Mouse (Mus musculus): Measurements from ENCODE around the gene Slc38a6.

The Slc38a6 gene

DNA sequence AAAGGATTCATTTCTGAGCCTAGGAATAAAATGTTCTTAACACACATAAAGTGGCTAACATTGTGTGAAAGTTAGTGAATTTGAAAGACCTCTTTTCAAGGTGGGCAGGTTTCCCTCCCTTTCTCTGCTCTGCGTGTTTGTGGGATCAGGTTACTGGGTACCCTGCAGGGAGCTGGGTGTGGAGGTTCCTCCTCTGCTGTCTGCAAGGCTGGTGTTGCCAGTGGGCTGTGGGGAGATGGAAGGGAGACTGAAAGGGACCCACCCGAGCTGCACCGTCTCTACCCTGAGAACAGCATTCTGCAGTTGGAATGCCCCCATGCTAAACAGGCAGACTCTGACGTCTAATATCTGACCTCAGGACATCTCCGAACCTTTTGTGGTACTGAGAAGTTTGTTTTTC, 70.7 kb downstream of the Slc38a6 start:
- DNase-seq (ENCODE audit: low spot score): no peak

DNA sequence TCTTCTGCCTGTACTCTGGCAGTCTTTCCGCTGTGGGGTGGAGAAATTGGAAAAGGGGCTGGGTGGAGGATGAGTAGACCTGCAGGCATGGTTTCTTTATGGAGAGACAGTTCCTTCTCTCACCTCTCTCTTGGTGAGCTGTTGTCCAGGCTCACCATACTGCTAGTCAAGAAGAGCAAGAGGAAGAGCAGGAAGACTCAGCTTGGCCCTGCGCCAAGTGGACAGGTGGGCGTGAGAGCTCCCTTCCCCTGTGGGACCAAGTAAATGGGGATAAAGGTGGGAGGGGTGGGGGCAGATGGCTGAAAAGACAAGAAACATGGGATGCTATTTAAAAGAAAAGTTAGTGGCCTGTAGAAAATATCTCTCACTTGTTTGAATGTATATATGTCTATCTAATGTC, 71.2 kb downstream of the Slc38a6 start:
- DNase-seq (ENCODE audit: low spot score): no peak

- peak; percentile 69 for DNase-seq (ENCODE audit: low spot score)
Observed at GRCm38 (mm10) chr12:73358640-73359039, 72.1 kb downstream of the Slc38a6 start.

DNA sequence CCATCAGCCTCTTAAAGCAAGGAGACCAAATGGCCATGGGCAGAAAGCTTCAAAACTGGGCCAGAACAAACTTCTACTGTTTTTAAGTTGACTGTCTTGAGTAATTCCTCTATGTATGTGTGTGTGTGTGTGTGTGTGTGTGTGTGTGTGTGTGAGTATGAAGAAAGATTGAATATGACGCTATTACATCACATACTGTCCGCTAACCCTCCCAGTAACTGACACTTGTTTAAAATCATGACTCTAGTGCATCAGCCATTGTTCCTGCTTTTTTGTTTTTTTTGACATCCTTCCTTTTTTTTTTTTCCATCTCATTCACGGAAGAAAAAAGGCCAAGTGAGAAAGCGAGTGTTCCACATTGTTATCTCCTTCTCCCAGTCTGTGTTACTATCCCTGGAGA, 72.9 kb downstream of the Slc38a6 start:
- DNase-seq (ENCODE audit: low spot score): no peak

- DNase-seq (ENCODE audit: low spot score): no peak
Observed at GRCm38 (mm10) chr12:73361201-73361600, 74.6 kb downstream of the Slc38a6 start.

DNA sequence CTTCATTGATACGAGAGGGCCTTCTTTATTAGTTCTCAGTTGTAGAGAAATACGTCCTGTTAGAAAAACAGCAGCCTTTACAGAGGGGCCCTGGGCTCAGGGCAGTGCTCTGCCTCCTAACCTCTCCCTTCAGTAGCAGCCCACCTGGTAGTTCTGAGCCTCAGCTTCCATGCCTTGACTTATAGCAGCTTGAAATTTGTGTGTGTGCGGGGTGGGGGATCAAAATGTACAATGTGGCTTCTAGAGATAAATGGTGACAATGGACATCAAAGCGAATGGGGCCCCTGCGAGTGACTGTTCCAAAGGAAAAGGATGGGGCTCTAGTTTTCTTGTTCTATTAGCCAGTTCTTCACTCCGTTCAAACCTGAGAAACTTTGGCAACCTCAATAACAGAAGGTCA, 76.8 kb downstream of the Slc38a6 start:
- no peak for DNase-seq (ENCODE audit: low spot score)

DNA sequence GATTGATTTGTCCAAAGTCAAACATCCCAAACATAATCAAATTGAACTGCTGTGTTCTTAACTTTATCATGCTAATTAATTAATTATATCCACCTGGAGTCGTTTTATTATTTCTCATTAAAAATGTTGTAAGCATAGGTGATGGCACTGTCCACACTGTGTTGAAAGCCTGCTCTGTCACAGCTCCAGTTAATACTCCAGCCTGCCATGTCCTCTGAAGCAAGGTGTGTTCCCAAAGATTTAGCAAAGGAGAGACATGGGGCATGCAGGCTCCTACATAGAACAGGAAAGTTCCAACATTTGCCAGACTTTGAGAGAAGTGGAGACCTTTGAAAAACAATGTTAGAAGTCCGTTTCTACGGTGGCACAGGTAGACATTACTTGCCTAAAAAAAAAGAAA, 77.4 kb downstream of the Slc38a6 start:
- DNase-seq (ENCODE audit: low spot score): no peak

DNA sequence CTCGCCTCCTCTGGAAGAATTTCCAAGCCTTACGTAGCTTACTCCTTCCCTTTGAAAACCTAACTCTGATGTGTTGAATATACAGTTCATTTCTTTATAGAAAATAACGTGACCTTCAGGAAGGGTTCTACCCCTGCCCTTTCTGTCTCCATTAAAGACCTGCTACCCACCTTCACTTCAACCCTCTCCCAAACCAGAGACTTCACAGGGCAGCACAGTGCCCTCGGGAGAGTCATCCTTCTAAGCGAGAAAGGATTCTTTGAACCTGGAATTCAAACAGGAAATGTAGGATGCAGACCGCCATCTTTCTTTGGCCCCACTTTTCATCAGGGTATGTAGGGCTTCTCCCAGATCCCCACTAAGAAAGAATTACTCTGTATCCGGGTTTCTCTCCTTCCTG, 80.0 kb downstream of the Slc38a6 start:
- no peak for DNase-seq (ENCODE audit: low spot score)

GRCm38 (mm10) chr12:73367460-73368079, 81.0 kb downstream of the Slc38a6 start:
- DNase-seq (ENCODE audit: low spot score): peak; percentile 20

GRCm38 (mm10) chr12:73368868-73369608, 82.5 kb downstream of the Slc38a6 start:
- DNase-seq (ENCODE audit: low spot score): no peak

DNA sequence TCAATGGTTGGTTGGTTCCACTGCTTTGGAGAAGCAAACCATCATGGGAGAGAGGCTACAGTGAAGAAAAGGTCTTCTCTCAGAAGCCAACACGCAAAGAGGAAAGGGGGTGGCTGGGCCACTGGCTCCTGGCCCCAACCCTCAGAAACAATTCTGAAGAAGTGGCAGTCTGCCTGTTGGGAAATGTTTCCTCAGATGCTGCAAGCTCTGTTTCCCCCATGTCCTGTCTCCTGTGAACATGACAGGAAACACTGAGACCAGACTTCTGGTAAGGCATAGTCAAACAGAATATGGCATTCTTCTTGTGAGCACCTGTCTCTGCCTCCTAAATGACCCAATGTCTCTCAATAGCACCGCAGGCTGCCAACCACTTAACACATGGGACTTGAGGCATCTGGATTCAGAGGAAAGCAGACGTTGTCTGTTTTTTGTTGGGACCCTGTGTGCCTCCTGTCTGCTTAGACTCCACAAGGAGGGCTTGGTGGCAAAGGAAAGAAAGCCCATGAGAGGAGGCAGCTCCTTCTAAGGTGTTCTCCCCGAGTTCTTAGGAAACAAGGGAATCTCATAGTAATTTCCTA, 83.9 kb downstream of the Slc38a6 start:
- DNase-seq (ENCODE audit: low spot score): peak; percentile 28

- peak; percentile 86 for DNase-seq (ENCODE audit: low spot score)
Observed at GRCm38 (mm10) chr12:73371132-73371531, 84.6 kb downstream of the Slc38a6 start.

DNA sequence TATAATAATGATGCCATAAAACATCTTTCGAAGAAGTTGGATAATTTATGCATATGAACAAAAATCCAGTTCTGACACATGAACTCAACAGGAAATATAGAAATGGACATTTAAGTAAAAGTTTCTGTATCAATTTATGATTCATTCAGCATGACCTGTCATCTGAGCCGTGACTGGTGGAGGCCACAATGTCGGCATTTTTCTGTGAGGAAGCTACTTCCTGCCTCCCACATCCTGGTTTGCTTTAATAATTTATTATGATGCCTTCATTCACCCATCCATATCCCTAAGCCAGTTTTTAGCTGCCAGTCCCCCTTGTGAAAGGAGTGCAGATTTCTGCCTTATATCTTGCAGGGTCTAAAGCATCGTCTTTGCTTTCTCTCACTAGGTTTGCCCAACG, 91.4 kb downstream of the Slc38a6 start:
- DNase-seq (ENCODE audit: low spot score): no peak

DNA sequence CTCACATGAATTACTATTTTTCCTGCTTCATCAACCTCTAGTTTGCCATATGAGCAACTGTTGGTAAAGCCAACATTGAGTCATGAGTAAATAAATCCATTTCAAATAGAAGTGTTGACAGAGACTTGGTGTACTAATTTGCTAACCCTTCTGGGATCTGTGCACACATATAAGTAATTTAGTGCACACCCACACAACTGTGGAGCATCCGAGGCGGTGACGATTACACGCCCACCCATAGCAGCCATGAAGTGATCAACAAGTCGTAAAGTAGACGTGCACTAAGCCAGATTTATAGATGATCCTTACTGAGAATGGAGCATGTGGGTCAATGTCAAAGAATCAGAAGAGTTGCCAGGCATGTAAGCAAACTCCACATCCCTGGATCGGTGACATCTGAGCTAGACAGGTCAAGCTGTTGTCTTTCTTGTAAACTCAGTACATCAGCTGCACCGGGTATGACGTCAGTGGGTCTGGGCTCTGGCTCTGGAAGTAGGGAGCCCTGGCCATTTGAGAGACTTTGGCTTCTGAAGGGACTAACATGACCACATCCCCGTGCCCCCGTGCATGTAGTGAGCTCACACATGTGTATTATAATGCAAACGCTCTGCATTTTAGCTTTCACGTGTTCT, 92.3 kb downstream of the Slc38a6 start:
- DNase-seq (ENCODE audit: low spot score): no peak

DNA sequence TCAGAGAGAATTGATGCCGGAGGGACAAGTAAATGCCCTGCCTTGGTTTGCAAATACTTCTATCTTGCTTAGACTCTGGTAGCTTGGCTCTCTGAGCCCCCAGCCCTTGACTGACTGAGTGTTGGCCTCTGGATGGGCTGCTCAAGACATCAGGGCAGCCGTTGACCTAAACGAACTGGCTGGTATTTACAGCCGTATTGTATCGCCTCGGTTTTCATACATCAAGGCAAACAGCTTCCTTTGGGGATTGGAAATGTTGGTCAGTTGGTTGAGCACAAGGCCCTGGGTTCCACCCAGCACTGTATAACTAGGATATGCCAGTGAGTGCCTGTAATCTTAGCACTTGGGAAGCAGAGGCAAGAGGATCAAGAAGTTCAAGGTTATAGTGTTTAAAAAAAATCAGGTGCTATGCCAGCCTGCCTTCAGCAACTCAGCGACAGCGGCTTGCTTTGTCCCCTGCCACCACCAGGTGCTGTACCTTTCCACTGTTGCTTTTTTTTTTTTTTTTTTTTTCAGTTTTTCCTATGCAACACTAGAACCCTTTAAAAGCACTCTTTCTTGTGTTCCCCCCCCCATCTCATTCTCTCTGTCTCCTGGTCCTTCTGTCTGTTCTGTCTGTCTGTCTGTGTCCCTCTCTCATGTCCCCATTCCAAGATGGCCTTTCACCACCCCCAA, 94.2 kb downstream of the Slc38a6 start:
- no peak for DNase-seq (ENCODE audit: low spot score)

GRCm38 (mm10) chr12:73381452-73381851, 94.9 kb downstream of the Slc38a6 start:
- no peak for DNase-seq (ENCODE audit: low spot score)

DNA sequence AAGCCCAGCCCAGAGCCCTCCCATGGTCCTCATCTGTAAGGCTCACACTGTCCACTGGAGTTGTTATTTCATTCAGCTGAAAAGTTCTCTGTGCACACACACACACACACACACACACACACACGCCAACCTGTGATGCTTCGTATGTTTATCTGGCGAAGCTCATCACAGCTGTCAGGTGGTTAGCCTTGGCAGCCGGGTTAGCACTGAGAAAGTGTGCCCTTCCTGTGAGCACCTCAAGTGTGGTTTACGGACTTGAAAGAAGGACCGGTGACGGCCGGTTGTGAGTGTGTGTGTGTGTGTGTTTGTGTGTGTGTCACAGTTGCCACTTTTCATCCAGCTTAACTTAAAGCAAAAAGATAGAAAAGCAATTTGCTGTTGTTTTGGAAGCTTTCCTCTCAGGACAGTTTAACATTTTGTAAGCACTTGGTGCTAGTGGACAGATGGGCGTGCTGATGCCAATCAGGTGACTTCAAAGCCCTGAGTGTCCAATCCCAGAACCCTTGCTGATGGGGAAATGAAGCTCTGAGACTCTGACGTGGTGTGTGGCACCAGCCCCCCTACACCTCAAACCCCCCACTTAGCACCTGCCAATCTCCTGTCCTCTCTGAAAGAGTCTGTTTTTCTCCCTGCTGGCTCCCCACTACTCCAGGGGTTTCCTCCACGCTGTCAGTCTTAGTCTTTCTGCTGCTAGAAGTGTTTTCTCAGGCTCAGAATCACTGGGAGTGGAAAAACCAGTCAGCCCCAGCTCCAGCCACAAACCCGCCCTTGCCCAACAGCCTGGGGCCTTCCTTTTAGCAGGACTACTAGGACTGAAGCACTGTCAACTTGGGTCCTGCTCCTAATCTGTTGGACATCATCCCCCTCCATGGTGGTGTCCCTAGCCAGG, 96.0 kb downstream of the Slc38a6 start:
- DNase-seq (ENCODE audit: low spot score): no peak

DNA sequence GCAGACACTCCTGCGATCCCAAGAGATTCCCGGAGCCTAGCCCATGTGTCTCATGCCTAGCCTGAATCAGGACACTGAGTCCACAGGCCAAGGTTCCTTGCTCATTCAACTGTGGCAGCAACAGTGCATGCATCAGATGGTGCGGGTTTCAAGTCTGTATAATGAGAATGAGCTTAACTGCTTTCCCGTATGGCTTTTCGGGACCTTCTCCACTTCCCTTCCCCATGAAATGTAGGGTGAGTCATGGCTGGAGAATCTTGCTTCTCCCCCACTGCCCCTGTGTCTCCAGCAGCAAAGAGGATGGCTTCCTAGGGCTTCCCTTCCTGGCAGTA, 96.6 kb downstream of the Slc38a6 start:
- DNase-seq (ENCODE audit: low spot score): no peak

GRCm38 (mm10) chr12:73383861-73384260, 97.3 kb downstream of the Slc38a6 start:
- no peak for DNase-seq (ENCODE audit: low spot score)

GRCm38 (mm10) chr12:73384747-73385146, 98.2 kb downstream of the Slc38a6 start:
- no peak for DNase-seq (ENCODE audit: low spot score)

GRCm38 (mm10) chr12:73392507-73392906, 105.9 kb downstream of the Slc38a6 start:
- no peak for DNase-seq (ENCODE audit: low spot score)

GRCm38 (mm10) chr12:73393018-73393417, 106.4 kb downstream of the Slc38a6 start:
- no peak for DNase-seq (ENCODE audit: low spot score)
